Mouse (Mus musculus) liver, embryonic 14.5 days (tissue): ENCODE data around the gene Tmem121. TPM values are rescaled to one million over a fixed set of nuclear protein-coding genes. Genes with fewer than 3 reads are reported as not detected.

Experiments used
- ATAC-seq: fragments of 200-750 bp; cut with Nextera tagmentation; 2 replicates; pipeline ENCODE4 v1.8.0; 2017; ENCODE audit warnings: moderate number of reproducible peaks, mild to moderate bottlenecking, moderate library complexity; ENCODE audit not compliant: insufficient read depth
- DNase-seq, 3 experiments: peaks; one replicate each; pipeline ENCODE4 v3.0.0-alpha.2; 2012 to 2013; ENCODE audit warnings: low read depth in 3 of 3, low spot score in 3 of 3
- H3K27ac ChIP-seq: fragments of 300-500 bp; sonication (generic); 2 replicates; pipeline ENCODE4 v1.5.1; 2014; ENCODE audit warnings: moderate library complexity, mild to moderate bottlenecking, control low read depth, inconsistent platforms
- H3K27me3 ChIP-seq: fragments of 300-500 bp; sonication (generic); 2 replicates; pipeline ENCODE4 v1.6.1; 2014; ENCODE audit warnings: mild to moderate bottlenecking, low read length, moderate library complexity; ENCODE audit not compliant: control insufficient read depth, insufficient read depth
- H3K36me3 ChIP-seq: fragments of 300-500 bp; sonication (generic); replicated peaks from 2 replicates; pipeline ENCODE4 v1.6.1; 2014; ENCODE audit warnings: low read depth; ENCODE audit not compliant: control insufficient read depth, insufficient read depth
- H3K4me1 ChIP-seq, 2 experiments: fragments of 200-500 bp in 1 of 2; fragments of 300-500 bp in 1 of 2; sonication (generic) in 1 of 2; replicated peaks; 2 replicates each; pipeline ENCODE4 v1.6.1; 2012 to 2014; ENCODE audit warnings: antibody characterized with exemption in 1 of 2, inconsistent platforms in 1 of 2, low read length in 1 of 2; ENCODE audit not compliant: control insufficient read depth in 2 of 2, insufficient read depth in 2 of 2
- H3K4me2 ChIP-seq: fragments of 300-500 bp; sonication (generic); 2 replicates; pipeline ENCODE4 v1.6.1; 2014; ENCODE audit warnings: low read depth, mild to moderate bottlenecking, control low read depth, moderate library complexity
- H3K4me3 ChIP-seq, 2 experiments: fragments of 200-500 bp in 1 of 2; fragments of 300-500 bp in 1 of 2; sonication (generic) in 1 of 2; 2 replicates each; pipeline ENCODE4 v1.5.1; 2012 to 2014; ENCODE audit warnings: low read depth in 2 of 2, low read length in 2 of 2, mild to moderate bottlenecking in 2 of 2, control low read depth in 1 of 2, inconsistent platforms in 1 of 2, moderate library complexity in 1 of 2; ENCODE audit not compliant: insufficient read depth in 1 of 2
- H3K9ac ChIP-seq: fragments of 300-500 bp; sonication (generic); replicated peaks from 2 replicates; pipeline ENCODE4 v1.6.1; 2014; ENCODE audit warnings: mild to moderate bottlenecking, control low read depth, moderate library complexity
- H3K9me3 ChIP-seq: fragments of 300-500 bp; sonication (generic); 2 replicates; pipeline ENCODE4 v1.6.1; 2016; ENCODE audit warnings: low read length, mixed read lengths; ENCODE audit not compliant: control insufficient read depth
- CTCF ChIP-seq: IDR thresholded peaks from 2 replicates; pipeline ENCODE4 v1.5.1; 2016; ENCODE audit warnings: antibody characterized with exemption, low read depth, control low read depth
- EP300 ChIP-seq: IDR thresholded peaks from 2 replicates; pipeline ENCODE4 v1.6.1; 2016; ENCODE audit warnings: antibody characterized with exemption, low read depth
- WGBS: fragments of 180-500 bp; shearing (Covaris S2); extraction: QIAGEN DNeasy Blood & Tissue Kit; methylation state at CpG from one replicate; pipeline ENCODE4 v1.1.7; 2014; ENCODE audit not compliant: insufficient replicate concordance; 5-methylcytosine and 5-hydroxymethylcytosine counted together
- polyA plus RNA-seq, 2 experiments: library from polyadenylated mRNA; depleted of rRNA in 1 of 2; stranded (reverse) in 1 of 2; unstranded in 1 of 2; fragments of >200 nt; fragmentation: Nextera tagmentation in 1 of 2; extraction: Ambion mirVana in 1 of 2; gene quantifications; 2 replicates each; pipeline versions ENCODE4 v1.2.1 to v1.2.3; 2012 to 2014

Gene Tmem121
- polyA plus RNA-seq, 2 experiments = 0.11 to 0.29 TPM

GRCm38 (mm10) chr12:113153971-113154370, 31.8 kb upstream of the Tmem121 start:
- no peaks in the 10 kb centered on the region for H3K36me3 ChIP-seq
- peaks cover 15% of the 10 kb centered on the region for H3K27me3 ChIP-seq
- H3K9ac ChIP-seq = no peak overlapping the region
- H3K27ac ChIP-seq = no peak overlapping the region
- no peaks in the 10 kb centered on the region for H3K9me3 ChIP-seq
- no peak overlapping the region for H3K4me2 ChIP-seq
- ATAC-seq (no peak), DNase-seq (no peak)
- 78% methylated on average over 7 of the region's 7 CpGs for WGBS
- no peak overlapping the region for H3K4me3 ChIP-seq
- H3K4me1 ChIP-seq = peaks cover 22 to 23% of the 10 kb centered on the region in 2 experiments
- TF ChIP-seq CTCF (no peak), EP300 (no peak)

GRCm38 (mm10) chr12:113154747-113155075, 31.0 kb upstream of the Tmem121 start:
- Histone ChIP-seq H3K27ac (no peak overlapping the region), H3K36me3 (no peaks in the 10 kb centered on the region), H3K4me3 (peak overlapping the region; percentile 53 to 58; a peak in 2 of 4 replicates), H3K9ac (no peak overlapping the region), H3K27me3 (peaks cover 15% of the 10 kb centered on the region), H3K9me3 (no peaks in the 10 kb centered on the region), H3K4me1 (peaks cover 19 to 22% of the 10 kb centered on the region in 2 experiments), H3K4me2 (peak overlapping the region; percentile 92)
- DNase-seq (no peak), ATAC-seq (no peak)
- WGBS = 77% methylated on average over 6 of the region's 6 CpGs
- no peak for TF ChIP-seq CTCF
- no peak for TF ChIP-seq EP300

GRCm38 (mm10) chr12:113155076-113155771, 30.5 kb upstream of the Tmem121 start:
- H3K27me3 ChIP-seq = peaks cover 15% of the 10 kb centered on the region
- DNase-seq = no peak
- TF ChIP-seq CTCF (no peak), EP300 (no peak)
- H3K4me3 ChIP-seq = peak overlapping the region; percentile 53 to 58
- no peak for ATAC-seq
- peak overlapping the region; percentile 30; the same call in 1 of the 2 replicates for H3K27ac ChIP-seq
- H3K4me2 ChIP-seq = peak overlapping the region; percentile 92
- H3K9me3 ChIP-seq = no peaks in the 10 kb centered on the region
- 6% methylated on average over 32 of the region's 32 CpGs for WGBS
- H3K9ac ChIP-seq = peak overlapping the region; percentile 65
- peaks cover 19 to 22% of the 10 kb centered on the region in 2 experiments for H3K4me1 ChIP-seq
- H3K36me3 ChIP-seq = no peaks in the 10 kb centered on the region

- Histone ChIP-seq H3K27ac (peak within 1 kb of the TSS; percentile 32), H3K36me3 (no peaks in the 10 kb centered on the region), H3K4me1 (peaks cover 14 to 20% of the 10 kb centered on the region in 2 experiments), H3K9ac (peak within 1 kb of the TSS; percentile 85), H3K9me3 (no peaks in the 10 kb centered on the region), H3K4me3 (peak within 1 kb of the TSS; percentile 73 to 89), H3K27me3 (peaks cover 9% of the 10 kb centered on the region), H3K4me2 (peak within 1 kb of the TSS; percentile 99)
- ATAC-seq (peak; percentile 95), DNase-seq (peak; percentile 99 to 100 (median 99))
- under 1% methylated on average over 46 of the region's 46 CpGs for WGBS
- TF ChIP-seq EP300 (no peak), CTCF (peak; percentile 100)
Observed at GRCm38 (mm10) chr12:113155887-113156539, 29.7 kb upstream of the Tmem121 start, which contains the start of gene Tedc1. Tedc1 (plus strand) TSS chr12:113156421.

GRCm38 (mm10) chr12:113156540-113156929, 29.2 kb upstream of the Tmem121 start:
- no peaks in the 10 kb centered on the region; the same call in 1 of the 2 replicates for H3K36me3 ChIP-seq
- WGBS = 1% methylated on average over 23 of the region's 23 CpGs
- peak overlapping the region; percentile 99 for H3K4me2 ChIP-seq
- ATAC-seq = peak; percentile 24; the same call in 1 of the 2 replicates
- H3K27ac ChIP-seq = peak overlapping the region; percentile 32; the same call in 1 of the 2 replicates
- peaks cover 4% of the 10 kb centered on the region for H3K27me3 ChIP-seq
- peaks cover 10 to 17% of the 10 kb centered on the region in 2 experiments for H3K4me1 ChIP-seq
- TF ChIP-seq EP300 (no peak), CTCF (no peak)
- no peak for DNase-seq
- peak overlapping the region; percentile 85 for H3K9ac ChIP-seq
- H3K9me3 ChIP-seq = no peaks in the 10 kb centered on the region
- peak overlapping the region; percentile 73 to 89 for H3K4me3 ChIP-seq
